Mouse (Mus musculus) limb, embryonic 12.5 days (tissue): ENCODE results near the gene Kras. TPM values are rescaled to one million over a fixed set of nuclear protein-coding genes. Genes with fewer than 3 reads are reported as not detected.

Experiments used
- ATAC-seq: fragments of 200-750 bp; cut with Nextera tagmentation; 2 replicates; pipeline ENCODE4 v1.8.0; 2017; ENCODE audit warnings: low read depth, moderate TSS enrichment; ENCODE audit not compliant: insufficient number of reproducible peaks, insufficient read depth, low FRiP score, low TSS enrichment
- H3K27ac ChIP-seq: fragments of 300-500 bp; sonication (generic); 2 replicates; pipeline ENCODE4 v1.5.1; 2016; ENCODE audit warnings: mild to moderate bottlenecking, moderate library complexity
- H3K27me3 ChIP-seq: fragments of 300-500 bp; sonication (generic); 2 replicates; pipeline ENCODE4 v1.6.1; 2016; ENCODE audit warnings: mild to moderate bottlenecking, moderate library complexity
- H3K36me3 ChIP-seq: fragments of 300-500 bp; sonication (generic); 2 replicates; pipeline ENCODE4 v1.6.1; 2016; ENCODE audit warnings: mild to moderate bottlenecking, moderate library complexity
- H3K4me1 ChIP-seq: fragments of 300-500 bp; sonication (generic); replicated peaks from 2 replicates; pipeline ENCODE4 v1.6.1; 2016
- H3K4me2 ChIP-seq: fragments of 300-500 bp; sonication (generic); 2 replicates; pipeline ENCODE4 v1.6.1; 2016; ENCODE audit warnings: mild to moderate bottlenecking, moderate library complexity
- H3K4me3 ChIP-seq: fragments of 300-500 bp; sonication (generic); replicated peaks from 2 replicates; pipeline ENCODE4 v1.5.1; 2016; ENCODE audit warnings: mild to moderate bottlenecking
- H3K9ac ChIP-seq: fragments of 300-500 bp; sonication (generic); replicated peaks from 2 replicates; pipeline ENCODE4 v1.6.1; 2016; ENCODE audit warnings: mild to moderate bottlenecking, moderate library complexity
- H3K9me3 ChIP-seq: fragments of 300-500 bp; sonication (generic); 2 replicates; pipeline ENCODE4 v1.6.1; 2016; ENCODE audit warnings: mild to moderate bottlenecking, moderate library complexity
- WGBS: fragments of 180-500 bp; shearing (Covaris S2); methylation state at CpG from one replicate; pipeline ENCODE4 v1.1.7; 2016; 5-methylcytosine and 5-hydroxymethylcytosine counted together
- polyA plus RNA-seq: library from polyadenylated mRNA; unstranded; fragments of >200 nt; fragmentation: Nextera tagmentation; extraction: Ambion mirVana; gene quantifications from 2 replicates; pipeline ENCODE4 v1.2.1, GENCODE M21; 2016

Gene Kras
- polyA plus RNA-seq, 1 experiment from 2014 or later: 83.7 TPM

GRCm38 (mm10) chr6:145213916-145214315 lies 36.1 kb downstream of the Kras start:
- no peaks in the 10 kb centered on the region for H3K27me3 ChIP-seq
- H3K9ac ChIP-seq: no peak overlapping the region
- 77% methylated on average over 2 of the region's 2 CpGs for WGBS
- H3K9me3 ChIP-seq: no peaks in the 10 kb centered on the region
- peaks cover 21% of the 10 kb centered on the region for H3K36me3 ChIP-seq
- ATAC-seq: no peak
- H3K27ac ChIP-seq: no peak overlapping the region
- H3K4me3 ChIP-seq: no peak overlapping the region
- no peak overlapping the region for H3K4me2 ChIP-seq
- 0 out of 2 replicates have a peak, but pooled peaks cover 12% of the 10 kb centered on the region for H3K4me1 ChIP-seq

- H3K9me3 ChIP-seq: no peaks in the 10 kb centered on the region
- peak overlapping the region; percentile 97 for H3K27ac ChIP-seq
- H3K4me2 ChIP-seq: peak overlapping the region; percentile 54
- peaks cover 12% of the 10 kb centered on the region; the same call in 1 of the 2 replicates for H3K36me3 ChIP-seq
- peak overlapping the region; percentile 64 for H3K4me3 ChIP-seq
- H3K4me1 ChIP-seq: 0 out of 2 replicates have a peak, but pooled peaks cover 12% of the 10 kb centered on the region
- peak overlapping the region; percentile 78 for H3K9ac ChIP-seq
- 4% methylated on average over 21 of the region's 21 CpGs for WGBS
- peak; percentile 61 for ATAC-seq
- no peaks in the 10 kb centered on the region for H3K27me3 ChIP-seq
Observed at GRCm38 (mm10) chr6:145211376-145212305, 38.4 kb downstream of the Kras start.

GRCm38 (mm10) chr6:145210816-145211338 lies 39.2 kb downstream of the Kras start, which contains the start of the genes Casc1 and Etfrf1:
TSS of gene Casc1 (minus strand) at chr6:145211005.
TSS of gene Etfrf1 (plus strand) at chr6:145211134.
- H3K4me2 ChIP-seq: peak within 1 kb of the TSS; percentile 54
- no peaks in the 10 kb centered on the region for H3K27me3 ChIP-seq
- peak within 1 kb of the TSS; percentile 97 for H3K27ac ChIP-seq
- peak; percentile 99 for ATAC-seq
- 0 out of 2 replicates have a peak, but pooled peaks cover 12% of the 10 kb centered on the region for H3K4me1 ChIP-seq
- H3K9ac ChIP-seq: peak within 1 kb of the TSS; percentile 78
- peak within 1 kb of the TSS; percentile 64 for H3K4me3 ChIP-seq
- H3K36me3 ChIP-seq: peaks cover 7% of the 10 kb centered on the region; the same call in 1 of the 2 replicates
- H3K9me3 ChIP-seq: no peaks in the 10 kb centered on the region
- under 1% methylated on average over 36 of the region's 36 CpGs for WGBS

- no peaks in the 10 kb centered on the region for H3K27me3 ChIP-seq
- ATAC-seq: no peak
- H3K27ac ChIP-seq: no peak overlapping the region
- peak overlapping the region; percentile 54 for H3K4me2 ChIP-seq
- no peaks in the 10 kb centered on the region for H3K9me3 ChIP-seq
- H3K4me1 ChIP-seq: 0 out of 2 replicates have a peak, but pooled peaks cover 12% of the 10 kb centered on the region
- H3K9ac ChIP-seq: no peak overlapping the region
- peaks cover 5% of the 10 kb centered on the region; the same call in 1 of the 2 replicates for H3K36me3 ChIP-seq
- peak overlapping the region; percentile 64 for H3K4me3 ChIP-seq
- 43% methylated on average over 8 of the region's 8 CpGs for WGBS
Observed at GRCm38 (mm10) chr6:145210056-145210680, 39.9 kb downstream of the Kras start.

- H3K4me2 ChIP-seq: no peak overlapping the region
- H3K36me3 ChIP-seq: no peaks in the 10 kb centered on the region
- H3K9ac ChIP-seq: no peak overlapping the region
- WGBS: 75% methylated on average over 10 of the region's 10 CpGs
- H3K4me3 ChIP-seq: no peak overlapping the region
- 0 out of 2 replicates have a peak, but pooled peaks cover 3% of the 10 kb centered on the region for H3K4me1 ChIP-seq
- no peak overlapping the region for H3K27ac ChIP-seq
- ATAC-seq: no peak
- H3K9me3 ChIP-seq: no peaks in the 10 kb centered on the region
- H3K27me3 ChIP-seq: no peaks in the 10 kb centered on the region
Observed at GRCm38 (mm10) chr6:145205142-145205541, 44.9 kb downstream of the Kras start.

GRCm38 (mm10) chr6:145204440-145204839 lies 45.6 kb downstream of the Kras start:
- H3K27me3 ChIP-seq: no peaks in the 10 kb centered on the region
- H3K9ac ChIP-seq: no peak overlapping the region
- H3K27ac ChIP-seq: no peak overlapping the region
- H3K4me2 ChIP-seq: no peak overlapping the region
- H3K4me3 ChIP-seq: no peak overlapping the region
- no peak for ATAC-seq
- H3K4me1 ChIP-seq: no peaks in the 10 kb centered on the region
- 89% methylated on average over 6 of the region's 6 CpGs for WGBS
- H3K9me3 ChIP-seq: no peaks in the 10 kb centered on the region
- H3K36me3 ChIP-seq: no peaks in the 10 kb centered on the region

- no peak overlapping the region for H3K27ac ChIP-seq
- WGBS: 82% methylated on average over 13 of the region's 13 CpGs
- H3K9me3 ChIP-seq: no peaks in the 10 kb centered on the region
- no peaks in the 10 kb centered on the region for H3K36me3 ChIP-seq
- ATAC-seq: no peak
- H3K4me1 ChIP-seq: no peaks in the 10 kb centered on the region
- no peaks in the 10 kb centered on the region for H3K27me3 ChIP-seq
- H3K9ac ChIP-seq: no peak overlapping the region
- no peak overlapping the region for H3K4me2 ChIP-seq
- H3K4me3 ChIP-seq: no peak overlapping the region
Observed at GRCm38 (mm10) chr6:145202432-145203125, 47.5 kb downstream of the Kras start.

GRCm38 (mm10) chr6:145197949-145198686 lies 51.9 kb downstream of the Kras start:
- no peak overlapping the region for H3K4me3 ChIP-seq
- no peak overlapping the region for H3K4me2 ChIP-seq
- no peaks in the 10 kb centered on the region for H3K9me3 ChIP-seq
- H3K27me3 ChIP-seq: no peaks in the 10 kb centered on the region
- H3K27ac ChIP-seq: no peak overlapping the region
- no peak overlapping the region for H3K9ac ChIP-seq
- WGBS: 94% methylated on average over 8 of the region's 8 CpGs
- H3K4me1 ChIP-seq: no peaks in the 10 kb centered on the region
- H3K36me3 ChIP-seq: no peaks in the 10 kb centered on the region
- no peak for ATAC-seq

- H3K9ac ChIP-seq: no peak overlapping the region
- no peaks in the 10 kb centered on the region for H3K27me3 ChIP-seq
- H3K36me3 ChIP-seq: no peaks in the 10 kb centered on the region
- ATAC-seq: no peak
- 77% methylated on average over 11 of the region's 11 CpGs for WGBS
- no peak overlapping the region for H3K4me2 ChIP-seq
- H3K9me3 ChIP-seq: no peaks in the 10 kb centered on the region
- H3K27ac ChIP-seq: no peak overlapping the region
- no peaks in the 10 kb centered on the region for H3K4me1 ChIP-seq
- no peak overlapping the region for H3K4me3 ChIP-seq
Observed at GRCm38 (mm10) chr6:145193446-145193845, 56.6 kb downstream of the Kras start.

- Histone ChIP-seq H3K4me1 (no peaks in the 10 kb centered on the region), H3K9ac (no peak overlapping the region), H3K9me3 (no peaks in the 10 kb centered on the region), H3K27me3 (no peaks in the 10 kb centered on the region), H3K36me3 (no peaks in the 10 kb centered on the region), H3K4me3 (no peak overlapping the region), H3K4me2 (no peak overlapping the region), H3K27ac (no peak overlapping the region)
- 88% methylated on average over 3 of the region's 3 CpGs for WGBS
- no peak for ATAC-seq
Observed at GRCm38 (mm10) chr6:145193038-145193437, 57.0 kb downstream of the Kras start.
